Mouse (Mus musculus): ENCODE results near the gene Gtf3c1.

Gtf3c1 gene

DNA sequence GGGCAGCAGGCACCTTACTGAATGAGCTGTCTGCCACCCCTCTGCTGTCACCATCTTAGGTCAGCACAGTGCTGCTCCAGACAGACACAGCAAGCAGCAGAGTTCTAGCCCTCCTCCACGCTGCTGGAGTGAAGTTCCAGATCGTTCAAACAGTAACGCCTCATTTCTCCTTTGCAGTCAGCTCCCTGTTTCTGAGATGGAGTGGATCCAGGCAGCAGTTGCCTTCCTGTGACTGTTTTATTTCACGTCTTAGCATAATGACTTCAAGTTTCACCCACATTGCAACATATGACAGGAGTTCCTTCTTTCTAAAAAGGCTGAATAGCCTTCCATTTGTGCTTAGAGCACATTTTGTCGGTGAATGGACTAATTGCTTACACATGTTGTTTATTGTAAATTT lies 94.0 kb downstream of the Gtf3c1 start:
- DNase-seq: no peak

DNA sequence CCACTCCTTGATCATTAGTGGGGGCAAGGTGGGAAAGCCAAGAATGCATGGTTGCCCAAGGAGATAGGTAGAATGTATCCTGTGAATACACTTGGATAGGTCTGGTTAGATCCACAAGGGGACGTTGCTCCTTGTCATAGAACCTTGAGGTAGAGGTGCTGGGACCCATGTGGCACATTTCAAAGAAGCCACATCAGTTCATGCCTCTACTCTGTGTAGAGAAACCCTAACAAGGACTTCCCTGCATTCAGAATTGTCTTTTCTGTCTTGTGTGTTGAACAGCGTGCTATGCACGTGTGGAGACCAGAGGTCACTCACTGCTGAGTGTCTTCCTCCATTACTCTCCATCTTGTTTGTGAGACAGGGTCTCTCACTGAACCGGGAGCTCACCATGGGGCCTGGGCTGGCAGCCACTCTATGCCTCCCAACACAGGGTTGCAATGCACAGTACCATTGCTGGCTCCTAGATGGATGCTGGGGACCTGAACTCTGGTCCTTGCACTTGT lies 99.3 kb downstream of the Gtf3c1 start:
- no peak for DNase-seq

DNA sequence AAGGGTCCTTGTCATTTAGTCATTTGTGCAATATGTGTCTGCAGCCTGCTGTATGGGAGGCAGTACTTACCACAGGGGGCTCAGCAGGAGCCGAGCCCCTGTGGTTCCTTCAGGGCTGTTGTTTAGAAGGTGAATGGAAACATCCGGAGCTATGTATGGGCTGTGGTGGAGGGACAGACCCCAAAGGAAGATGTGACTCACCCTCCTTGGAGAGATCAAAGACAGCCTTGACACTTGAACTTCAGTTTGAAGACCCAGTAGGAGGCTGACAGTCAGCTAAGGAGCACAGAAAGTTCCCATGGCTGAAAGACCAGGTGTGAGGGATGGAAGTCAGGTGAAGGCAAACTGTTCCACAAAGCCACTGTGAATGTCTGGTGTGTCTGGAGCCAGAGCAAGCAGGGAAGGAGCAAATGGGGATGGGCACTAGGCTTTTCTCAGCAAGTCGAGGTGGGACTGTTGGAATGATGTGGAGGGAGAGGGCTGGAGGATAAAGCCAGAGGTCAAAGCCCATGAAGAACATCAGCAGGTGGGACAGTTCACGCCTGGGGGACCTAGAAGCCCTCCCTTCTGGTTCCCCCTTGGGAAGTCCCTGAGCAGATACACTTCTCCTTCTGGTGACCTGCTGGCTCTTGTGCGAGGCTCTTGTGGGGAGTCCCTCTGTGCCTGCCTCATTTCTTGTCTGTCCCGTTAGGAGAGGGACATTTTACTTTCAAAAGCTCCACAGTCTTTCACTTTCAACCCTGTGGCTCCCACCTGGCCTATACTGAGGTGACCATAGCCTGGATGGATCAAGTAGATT lies 100.0 kb downstream of the Gtf3c1 start:
- peak; percentile 64 for DNase-seq

DNA sequence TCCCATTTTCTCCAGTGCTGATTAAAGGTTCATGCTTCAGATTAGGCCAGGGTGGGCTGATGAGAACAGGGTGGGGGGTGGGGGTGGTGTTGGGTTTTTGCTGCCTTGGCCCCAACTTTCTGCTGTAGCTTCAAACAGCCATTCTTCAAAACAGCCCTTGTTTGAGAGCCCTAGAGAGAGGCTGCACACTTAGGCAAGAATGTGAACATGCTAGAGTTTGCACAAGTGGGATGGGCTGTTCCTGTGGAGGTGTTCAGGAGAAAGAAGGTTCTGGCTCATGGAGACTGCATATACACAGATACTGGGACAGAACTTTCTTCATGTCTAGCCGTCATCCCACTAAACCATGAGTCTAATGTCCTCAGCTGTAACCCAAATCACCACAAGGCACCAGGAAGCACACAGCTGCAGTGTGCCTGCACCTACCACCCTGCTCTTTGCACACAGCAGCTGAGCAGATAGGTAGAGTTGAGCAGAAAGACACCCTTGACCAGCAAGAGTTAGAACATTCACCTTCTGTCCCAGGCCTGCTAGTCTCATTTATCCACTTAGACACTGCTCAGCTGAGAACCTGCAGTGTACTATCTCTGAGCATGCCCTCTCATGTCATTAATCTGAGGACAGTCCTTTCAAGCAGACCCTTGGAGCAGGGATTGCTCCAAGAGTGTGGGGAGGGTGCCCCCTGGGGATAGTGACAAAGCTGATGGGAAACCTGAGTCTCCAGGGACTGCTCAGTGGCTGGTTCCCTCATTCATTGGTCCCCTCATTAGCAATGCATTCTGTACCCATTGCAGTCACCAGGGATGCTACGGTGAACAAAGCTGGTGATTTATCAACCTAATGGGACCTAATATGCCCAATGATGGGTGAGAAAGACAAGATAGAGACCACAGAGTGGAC lies 101.1 kb downstream of the Gtf3c1 start:
- peak; percentile 62 for DNase-seq

DNA sequence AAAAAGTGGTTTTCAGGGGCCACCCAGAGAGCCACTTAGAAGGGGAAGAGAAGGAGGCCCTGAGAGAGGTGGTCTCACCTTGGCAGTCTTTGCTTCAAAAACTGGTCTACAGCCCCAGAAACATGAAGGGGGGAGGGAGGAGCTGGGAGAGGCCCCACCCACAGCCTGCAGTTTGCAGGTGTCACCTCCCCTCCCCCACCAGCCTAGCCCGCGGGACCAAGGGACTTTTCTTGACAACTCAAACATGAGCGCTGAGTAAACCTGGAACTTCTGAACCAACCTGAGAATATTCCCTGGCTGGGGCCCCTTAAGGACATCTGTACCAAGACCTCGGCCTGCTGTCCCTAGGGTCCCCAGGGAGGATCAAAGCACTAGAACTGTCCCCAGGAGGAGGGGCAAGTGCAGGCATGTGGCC lies 101.8 kb downstream of the Gtf3c1 start:
- peak; percentile 95 for DNase-seq

DNA sequence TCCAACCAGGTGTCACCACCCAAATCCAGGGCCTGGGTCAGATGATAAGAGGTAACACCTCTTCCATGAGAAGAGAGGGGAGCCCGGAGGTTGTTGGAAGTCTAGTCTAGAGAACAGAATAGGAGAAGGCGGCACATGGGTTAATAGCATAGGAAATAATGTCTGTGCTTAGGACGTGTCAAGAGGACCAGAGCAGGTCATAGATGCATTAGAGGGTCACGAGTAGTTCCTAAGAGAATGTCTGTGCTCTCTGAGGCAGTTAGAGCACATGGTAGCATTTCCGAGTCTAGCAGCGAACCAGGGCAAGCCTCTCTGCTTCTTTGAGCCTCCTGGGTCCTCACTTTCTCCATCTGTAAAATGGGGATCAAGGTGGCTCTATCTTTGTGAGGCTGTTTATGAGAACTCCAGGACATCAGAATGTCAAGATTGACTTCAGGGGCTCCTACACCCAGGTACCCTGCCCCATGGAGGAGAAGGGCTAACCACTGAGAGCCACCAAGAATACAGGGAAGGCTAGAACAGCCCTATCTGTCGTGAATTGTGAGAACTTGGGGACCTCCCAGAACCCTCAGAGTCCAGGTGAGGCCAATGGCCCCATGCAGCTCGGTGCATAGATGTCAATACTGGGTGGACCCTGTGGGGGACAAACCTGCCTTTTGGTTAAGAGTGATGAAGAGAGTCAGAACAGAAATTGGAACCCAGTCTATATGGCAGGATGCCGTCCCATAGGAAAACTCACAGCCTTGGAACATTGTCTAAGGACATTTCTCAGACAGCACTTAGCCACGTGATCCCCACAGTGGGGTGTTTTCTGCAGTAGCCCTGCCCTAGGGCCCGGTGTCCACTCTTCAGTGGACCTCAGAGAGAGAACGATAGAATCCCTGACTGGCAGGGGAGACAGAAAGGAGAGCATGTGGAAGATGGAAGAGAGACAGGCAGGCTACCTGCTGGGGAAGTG lies 102.9 kb downstream of the Gtf3c1 start:
- no peak for DNase-seq

DNA sequence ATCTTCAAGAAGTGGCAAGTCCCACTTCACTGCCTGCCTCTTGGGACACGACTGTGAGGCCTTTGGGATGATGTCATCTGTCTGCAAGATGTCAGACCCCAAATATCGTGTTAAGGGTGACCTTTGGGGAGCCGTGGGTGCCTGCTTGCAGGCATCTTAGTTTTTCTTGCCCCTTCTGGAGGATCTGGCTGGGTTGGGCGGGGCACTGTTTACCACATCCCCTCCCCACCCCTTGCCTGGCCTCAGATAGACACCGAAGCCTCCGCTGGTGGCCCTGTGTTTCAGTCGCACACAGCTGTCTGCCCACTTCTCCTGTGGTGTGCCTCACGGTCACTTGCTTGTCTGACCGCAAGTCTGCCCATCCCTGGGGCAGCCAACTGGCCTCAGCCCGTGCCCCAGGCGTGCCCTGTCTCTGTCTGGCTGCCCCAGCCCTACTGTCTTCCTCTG lies 104.4 kb downstream of the Gtf3c1 start, which contains the start of gene Il21r:
Gene Il21r (plus strand): TSS at position 245 of the 447 bp plus-strand sequence.
- DNase-seq: peak; percentile 82

DNA sequence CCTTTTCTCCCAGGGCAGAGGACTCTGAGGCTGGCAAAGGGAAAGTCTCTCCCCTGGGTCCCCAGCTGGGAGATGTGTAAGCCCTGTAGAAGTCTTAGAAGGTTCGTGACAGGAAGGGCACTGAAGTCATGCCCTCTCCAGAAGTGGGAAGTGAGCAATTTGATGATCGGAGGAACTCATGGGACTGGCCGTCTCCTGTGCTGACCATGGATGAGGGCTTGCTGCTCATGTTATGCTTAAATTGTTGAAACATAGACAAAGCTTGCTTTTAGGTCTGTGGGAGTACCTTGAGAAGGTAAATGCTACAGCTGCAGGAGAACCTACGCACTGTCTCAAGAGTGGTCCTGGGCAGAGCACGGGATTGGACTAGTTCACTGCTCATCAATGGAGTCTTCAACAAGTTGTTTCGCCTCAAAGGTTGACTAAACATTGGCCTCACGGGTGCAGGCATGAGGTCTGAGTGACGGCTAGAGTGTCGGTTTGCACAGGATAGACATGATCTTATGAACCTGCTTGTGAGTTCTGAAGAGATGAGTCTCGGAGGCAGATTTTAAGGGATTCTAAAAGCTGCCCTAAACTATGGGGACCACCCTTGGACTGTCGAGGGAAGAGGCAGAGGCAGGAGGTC lies 105.6 kb downstream of the Gtf3c1 start:
- no peak for DNase-seq

DNA sequence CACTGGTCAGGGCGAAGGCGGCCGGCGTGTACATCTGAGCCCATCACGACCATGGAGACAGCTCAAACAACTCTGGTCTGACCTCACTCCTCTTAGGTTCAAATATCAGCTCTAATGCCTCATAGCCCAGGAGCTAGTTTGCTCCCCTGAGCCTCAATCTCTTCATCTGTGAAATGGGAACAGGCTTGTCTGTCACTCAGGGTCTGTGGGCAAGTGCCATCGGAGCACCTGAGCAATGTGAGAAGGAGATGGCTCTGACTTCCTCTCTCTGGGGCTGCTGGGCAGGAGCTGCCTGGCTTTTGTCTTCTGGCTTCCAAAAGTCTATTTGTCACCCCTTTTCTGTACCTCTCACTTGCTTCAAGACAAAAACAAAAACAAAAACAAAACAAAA lies 106.3 kb downstream of the Gtf3c1 start:
- no peak for DNase-seq

DNA sequence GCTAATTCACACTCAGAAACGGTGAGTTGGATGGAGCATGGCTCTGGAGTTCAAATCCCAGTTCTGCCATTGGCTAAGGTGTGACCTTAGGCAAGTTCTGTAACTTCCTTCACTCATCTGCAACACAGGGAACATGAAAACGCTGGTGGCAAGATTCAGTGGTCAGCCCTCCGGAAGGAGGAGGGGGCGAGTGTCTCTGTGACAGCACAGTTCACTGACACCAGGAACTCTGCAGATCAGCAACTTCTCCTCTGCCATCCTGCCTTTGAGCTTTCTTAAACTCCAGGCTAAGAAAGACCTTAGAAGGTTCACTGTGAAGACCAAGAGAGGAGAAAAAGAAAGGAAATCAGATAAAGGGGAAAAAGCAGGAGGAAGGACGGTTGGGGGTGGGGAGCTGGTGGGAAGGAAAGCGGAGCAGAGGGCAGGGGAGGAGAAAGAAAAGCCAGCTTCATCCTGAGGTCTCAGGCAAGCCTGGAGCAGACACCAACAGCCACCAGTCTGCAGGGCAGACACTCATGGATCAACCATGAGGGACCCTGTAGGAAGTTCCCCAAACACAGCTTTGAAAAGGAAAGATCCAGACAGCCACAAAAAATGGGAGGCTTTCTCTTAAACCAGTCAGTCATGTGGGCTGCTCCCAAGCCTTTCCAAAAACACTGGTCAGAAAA lies 106.8 kb downstream of the Gtf3c1 start:
- no peak for DNase-seq

DNA sequence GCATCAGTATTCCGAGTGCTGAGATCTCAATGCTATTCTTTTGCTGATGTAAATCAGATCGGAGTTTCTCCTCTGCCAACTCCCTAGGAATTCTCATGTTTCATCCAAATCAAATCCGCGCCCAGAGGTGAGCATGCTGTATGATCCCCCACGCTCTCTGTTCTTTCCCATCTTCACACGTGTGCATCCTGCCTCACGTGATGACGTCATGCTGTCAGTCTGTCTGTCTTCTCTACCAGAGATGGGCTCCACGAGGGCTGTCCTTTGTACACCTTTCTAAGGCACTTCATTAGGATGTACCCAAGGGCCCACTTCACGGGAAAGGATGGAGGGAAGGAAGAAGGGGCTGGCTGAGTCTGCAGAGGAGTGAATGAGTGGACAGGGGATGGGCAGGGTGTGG lies 107.4 kb downstream of the Gtf3c1 start:
- no peak for DNase-seq

DNA sequence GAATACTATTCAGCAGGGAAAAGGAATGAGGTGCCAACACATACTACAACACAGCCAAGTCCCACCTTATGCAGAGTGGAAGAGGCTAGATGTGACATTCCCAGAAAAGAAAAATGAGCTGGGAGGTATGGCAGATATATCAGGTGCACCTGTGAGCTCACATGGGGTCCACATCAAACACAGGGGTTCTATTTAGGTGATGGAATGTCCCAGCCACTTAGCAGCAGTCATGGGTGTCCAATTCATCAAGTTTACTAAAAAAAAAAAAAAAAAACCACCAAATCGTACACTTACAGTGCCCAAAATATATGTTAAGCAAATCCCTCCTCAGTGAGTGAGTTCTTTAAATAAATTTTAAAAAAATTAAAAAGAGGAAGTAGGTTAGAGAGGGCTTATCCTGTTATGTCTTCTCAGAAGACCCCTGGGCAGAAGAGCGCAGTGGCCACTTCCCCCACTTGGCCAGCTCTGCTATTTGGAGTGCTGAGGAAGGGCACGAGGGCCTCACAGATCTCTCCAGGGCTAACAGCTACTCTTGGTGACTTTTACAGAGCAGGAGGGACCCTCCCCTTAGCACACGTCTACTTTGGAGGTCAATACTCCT lies 108.1 kb downstream of the Gtf3c1 start:
- DNase-seq: no peak

DNA sequence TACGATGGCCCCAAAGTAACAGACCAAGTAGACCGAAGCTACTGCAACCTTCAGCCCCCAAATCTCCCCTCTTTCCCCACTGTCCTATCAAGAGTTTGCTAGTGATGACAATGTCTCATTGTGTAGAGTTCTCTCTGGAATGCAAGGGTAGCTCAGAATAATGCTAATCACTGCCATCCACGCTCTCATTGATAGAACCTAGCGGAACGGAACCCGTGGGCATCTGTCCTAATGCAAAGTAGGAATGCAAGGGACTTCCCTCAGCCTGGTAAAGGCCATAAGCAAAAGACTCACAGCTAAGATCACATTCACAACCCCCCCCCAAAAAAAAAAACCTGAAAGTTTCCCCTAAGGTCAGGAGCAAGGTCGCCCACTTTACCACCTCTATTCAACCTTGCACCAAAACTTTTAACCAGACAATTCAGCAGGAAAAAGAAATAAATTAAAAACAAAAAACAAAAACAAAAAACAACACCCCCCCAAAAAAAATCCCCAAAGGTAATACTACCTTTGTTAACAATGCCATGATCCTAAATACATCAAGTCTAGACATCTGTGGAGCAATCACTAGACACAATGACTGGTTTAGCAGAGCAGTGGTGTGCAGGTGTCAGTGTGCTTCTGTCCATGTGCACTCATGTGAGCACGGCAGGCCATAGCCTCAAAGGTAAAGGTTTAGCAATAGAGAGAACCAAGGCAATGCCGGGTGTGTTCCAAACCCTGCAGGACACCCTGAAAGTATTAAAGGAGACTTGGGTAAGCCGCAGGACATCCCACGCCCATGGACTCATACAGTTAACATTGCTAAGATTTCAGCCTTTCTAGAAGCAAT lies 109.8 kb downstream of the Gtf3c1 start:
- DNase-seq: no peak

DNA sequence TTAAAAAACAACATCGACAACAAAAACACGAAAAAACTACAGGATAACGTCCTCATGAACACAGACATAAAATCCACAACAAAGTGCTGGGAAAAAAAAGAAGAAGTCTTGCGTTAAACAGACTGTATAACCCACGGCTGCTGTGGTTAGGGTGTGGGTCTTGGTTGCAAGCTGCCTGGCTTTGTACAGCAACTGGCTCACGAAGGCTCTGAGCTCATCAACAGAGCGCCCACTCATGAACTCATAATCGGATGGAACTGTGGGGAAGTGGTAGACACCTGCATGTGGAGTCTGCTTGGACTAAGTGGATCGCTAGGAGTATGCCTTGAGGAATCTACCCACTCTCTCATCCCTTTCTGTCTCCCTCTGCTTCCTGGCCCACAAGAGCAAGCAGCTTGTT lies 110.5 kb downstream of the Gtf3c1 start:
- peak; percentile 51 for DNase-seq

DNA sequence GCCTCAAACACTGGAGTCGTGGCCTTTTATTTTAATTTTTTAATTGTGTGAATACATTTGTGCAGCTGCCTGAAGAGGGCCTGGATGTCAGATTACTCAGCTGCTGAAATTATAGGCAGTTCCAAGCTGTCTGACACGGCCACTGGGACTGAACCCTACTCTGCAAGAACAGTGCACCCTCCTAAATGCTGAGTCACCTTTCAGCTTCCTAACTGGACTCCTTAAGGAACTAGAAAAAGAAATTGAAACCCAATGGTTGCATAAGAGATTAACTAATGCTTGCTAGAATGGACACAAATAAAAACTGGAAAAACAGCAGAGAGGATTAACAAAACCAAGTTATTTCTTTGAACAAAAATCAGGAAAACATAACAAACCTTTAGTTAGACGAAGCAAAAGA lies 111.2 kb downstream of the Gtf3c1 start:
- no peak for DNase-seq

DNA sequence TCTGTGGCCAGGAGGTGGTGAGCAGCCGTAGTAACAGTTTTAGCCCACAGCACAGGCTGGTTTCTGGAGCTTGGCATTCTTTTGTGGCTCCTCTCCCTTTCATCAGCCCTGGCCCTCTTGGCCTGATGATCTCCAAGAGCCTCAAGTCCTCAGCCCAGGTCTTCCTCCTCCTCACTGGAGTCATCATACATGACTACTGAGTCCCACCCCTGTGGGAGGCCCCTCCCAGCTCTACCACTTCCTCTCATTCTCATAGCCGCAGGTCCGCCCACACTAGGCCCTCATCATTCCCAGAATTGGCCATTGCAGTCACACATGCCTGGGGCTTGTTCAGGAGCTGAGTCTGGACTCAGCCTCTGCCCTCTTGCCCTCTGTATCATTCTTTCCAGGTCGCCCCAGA lies 113.7 kb downstream of the Gtf3c1 start:
- DNase-seq: peak; percentile 75
